Mouse (Mus musculus) c-Kit-positive CD71-positive TER-119-positive erythroid progenitor cells, embryonic 14.5 days (primary cell): Measurements from ENCODE around the gene Rpl35a.
A peak's percentile ranks its signal among the peaks of the same experiment; 100 is the strongest.
"Not testable (repeated sequence)": the region's sequence is repeated elsewhere in the genome, so short reads cannot be mapped to it uniquely, and the experiment has no call there.

ENCODE experiments used
- DNase-seq: peaks from one replicate; pipeline ENCODE4 v3.0.0-alpha.2; 2013; ENCODE audit warnings: low spot score

Rpl35a gene

DNA sequence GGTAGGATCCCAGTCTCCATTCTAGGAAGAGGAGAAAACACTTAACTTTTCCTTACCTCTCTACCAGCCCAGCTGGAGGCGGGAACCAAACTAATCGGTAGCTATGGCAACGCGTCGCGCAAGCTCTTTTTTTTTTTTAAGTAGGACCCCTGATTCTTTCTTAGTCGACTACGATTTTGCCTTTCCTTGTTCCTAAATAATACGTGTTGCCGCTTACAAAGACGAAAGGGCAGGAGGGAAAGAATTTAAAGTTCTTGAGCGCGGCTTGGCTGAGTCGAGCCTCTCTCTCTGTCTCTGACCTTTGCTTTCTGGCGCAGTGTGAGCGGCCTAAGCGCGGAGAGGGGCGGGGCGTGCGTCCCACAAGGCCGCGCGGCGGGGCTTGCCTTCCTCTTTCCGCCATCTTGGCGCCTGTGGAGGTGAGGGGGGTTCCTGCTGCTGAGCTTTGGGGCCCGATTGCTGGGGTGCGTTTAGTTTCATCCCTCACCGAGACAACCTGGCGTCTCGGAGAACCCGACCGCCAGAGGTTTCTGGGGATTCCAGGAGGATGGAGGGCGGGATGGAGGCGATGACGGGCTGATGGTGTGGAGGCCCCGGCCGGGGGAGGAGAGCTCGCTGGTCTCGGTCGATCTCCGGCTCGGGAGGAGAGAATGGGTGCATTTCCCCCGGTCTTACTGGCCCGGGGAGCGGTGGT lies at the start of gene Rpl35a, which contains the start of gene Iqcg:
Gene Rpl35a, plus strand, starts transcription at position 359 of the 691 bp plus-strand sequence.
Gene Iqcg, minus strand, starts transcription at position 124 of the 691 bp plus-strand sequence.
- peak; percentile 87 for DNase-seq

GRCm38 (mm10) chr16:33006888-33007287 lies 49.4 kb upstream of the Rpl35a start:
- DNase-seq = no peak

DNA sequence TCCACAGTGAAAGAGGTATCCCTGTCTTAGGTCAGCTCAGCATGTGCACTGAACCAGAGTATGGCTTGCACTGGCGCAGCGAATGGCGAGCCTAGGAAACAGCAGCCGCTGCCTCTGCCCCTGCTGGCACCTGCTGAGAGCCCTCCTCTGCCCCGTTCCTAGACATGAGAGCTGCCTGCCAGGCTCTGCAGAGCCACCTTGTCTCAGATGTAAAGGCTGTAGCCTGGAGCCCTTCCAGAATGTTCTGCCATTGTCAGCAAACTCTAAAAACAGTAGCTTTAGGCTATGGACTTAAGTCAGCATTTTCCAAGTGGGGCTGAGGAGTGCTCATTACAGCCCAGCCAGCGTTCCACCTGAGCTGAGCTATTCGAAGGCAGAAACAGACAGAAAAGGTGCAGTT lies 48.8 kb upstream of the Rpl35a start:
- no peak for DNase-seq

DNA sequence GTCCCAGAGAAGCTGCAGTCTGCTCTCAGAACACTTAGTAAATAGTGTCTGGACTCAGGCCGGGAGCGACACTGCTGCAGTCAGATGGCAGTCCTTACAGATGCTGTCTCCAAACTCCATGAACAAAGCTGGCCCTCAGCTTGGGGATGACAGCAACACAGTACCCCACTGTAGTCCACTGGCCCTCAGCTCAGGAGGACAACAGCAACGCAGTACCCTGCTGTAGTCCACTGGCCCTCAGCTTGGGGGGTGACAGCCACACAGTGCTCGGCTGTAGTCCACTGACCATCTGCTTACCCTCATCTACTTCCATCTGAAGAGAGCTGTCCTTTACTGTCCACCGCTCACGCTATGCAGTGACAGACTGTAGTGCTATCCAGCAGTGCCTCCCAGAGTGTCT lies 46.1 kb upstream of the Rpl35a start:
- no peak for DNase-seq

- no peak for DNase-seq
Observed at GRCm38 (mm10) chr16:33013801-33014200, 42.5 kb upstream of the Rpl35a start.

GRCm38 (mm10) chr16:33014921-33015320 lies 41.3 kb upstream of the Rpl35a start:
- DNase-seq = no peak

DNA sequence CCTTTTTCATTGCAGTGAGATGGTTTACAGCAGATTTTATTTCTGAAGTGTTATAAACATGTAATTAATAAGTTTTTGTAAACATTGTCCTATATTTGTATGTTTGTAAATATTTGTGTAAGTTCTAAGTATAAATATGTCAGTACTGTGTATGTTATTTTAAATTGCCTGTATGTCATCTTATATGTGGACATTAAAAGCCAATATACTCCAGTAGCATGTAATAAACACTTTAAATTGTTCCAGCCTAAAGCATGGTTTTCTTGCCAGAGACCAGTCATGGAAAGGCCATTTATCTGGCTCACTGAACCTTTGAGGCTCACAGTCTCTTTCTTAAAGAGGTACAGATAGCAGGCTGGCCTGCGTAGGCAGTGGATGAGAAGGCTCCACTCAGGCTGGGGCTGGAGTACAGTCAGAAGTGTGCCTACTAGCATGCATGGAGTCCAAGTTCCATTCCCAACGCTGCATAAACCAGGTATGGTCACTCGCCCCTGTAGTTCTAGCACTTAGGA lies 40.8 kb upstream of the Rpl35a start:
- DNase-seq = no peak

DNA sequence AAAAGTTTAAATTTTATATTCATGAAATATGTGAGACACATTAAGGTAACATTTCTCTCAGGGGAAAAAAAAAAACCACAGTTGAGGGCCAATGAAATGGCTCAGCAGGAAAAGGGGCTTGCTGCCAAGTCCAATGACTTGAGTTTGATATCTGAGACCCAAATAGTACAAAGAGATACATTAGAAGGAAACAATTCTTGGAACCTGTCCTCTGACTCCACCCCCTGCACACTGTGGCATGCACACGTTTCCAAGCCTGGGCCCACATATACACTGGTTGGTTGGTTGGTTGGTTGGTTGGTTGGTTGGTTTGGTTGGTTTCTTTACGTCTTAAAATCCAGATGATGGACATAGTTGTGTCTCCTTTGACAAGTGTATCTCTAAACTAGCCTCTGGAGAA lies 40.3 kb upstream of the Rpl35a start:
- DNase-seq = no peak

DNA sequence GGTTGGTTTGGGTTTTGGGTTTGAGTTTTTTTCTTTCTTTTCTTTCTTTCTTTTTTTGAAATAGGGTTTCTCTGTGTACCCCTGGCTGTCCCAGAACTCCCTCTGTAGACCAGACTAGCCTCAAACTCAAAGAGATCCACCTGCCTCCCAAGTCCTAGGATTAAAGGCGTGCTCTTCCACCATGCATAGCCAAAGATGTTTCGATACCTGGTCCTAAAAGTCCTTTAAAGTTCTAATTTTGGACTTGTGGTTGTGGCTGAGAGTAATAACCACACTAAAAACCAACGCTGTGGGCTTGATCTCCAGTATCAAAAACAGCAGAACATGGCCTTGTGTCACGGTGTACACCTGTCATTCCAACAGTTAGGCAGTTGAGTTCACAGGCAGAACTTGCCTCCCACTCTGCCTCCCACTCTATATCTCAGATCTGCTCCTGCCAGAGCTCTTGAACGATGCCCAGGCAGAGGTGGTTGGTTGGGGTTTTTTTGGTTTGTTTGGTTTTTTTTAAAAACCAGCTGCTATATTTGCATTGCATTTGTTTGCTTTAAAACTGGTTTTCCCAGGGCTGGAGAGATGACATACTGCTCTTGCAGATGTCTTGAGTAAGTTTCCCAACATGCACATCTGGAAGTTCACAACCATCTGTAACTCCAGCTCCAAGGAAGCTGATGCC lies 38.4 kb upstream of the Rpl35a start:
- no peak for DNase-seq

GRCm38 (mm10) chr16:33019117-33019770 lies 37.0 kb upstream of the Rpl35a start:
- no peak for DNase-seq

DNA sequence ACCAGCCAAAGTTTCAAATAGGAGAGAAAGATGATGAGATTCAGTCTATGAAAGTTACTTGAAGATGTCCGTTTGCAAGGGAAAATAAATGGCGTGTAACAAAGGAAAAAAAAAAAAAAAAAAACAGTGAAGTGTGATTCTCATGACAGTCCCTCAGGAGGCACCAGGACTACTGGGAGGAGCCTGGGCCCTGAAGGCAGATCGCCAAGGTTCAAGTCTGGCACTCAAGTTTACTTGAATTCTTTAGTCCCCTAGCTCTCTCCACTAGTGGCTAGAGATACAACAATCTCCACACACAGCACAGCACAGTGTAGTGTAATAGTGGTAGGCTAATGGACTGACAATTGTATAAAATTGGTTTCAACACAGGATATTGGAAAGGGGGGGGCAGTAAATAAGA lies 34.9 kb upstream of the Rpl35a start:
- no peak for DNase-seq

GRCm38 (mm10) chr16:33023750-33024149 lies 32.5 kb upstream of the Rpl35a start:
- DNase-seq = peak; percentile 78

DNA sequence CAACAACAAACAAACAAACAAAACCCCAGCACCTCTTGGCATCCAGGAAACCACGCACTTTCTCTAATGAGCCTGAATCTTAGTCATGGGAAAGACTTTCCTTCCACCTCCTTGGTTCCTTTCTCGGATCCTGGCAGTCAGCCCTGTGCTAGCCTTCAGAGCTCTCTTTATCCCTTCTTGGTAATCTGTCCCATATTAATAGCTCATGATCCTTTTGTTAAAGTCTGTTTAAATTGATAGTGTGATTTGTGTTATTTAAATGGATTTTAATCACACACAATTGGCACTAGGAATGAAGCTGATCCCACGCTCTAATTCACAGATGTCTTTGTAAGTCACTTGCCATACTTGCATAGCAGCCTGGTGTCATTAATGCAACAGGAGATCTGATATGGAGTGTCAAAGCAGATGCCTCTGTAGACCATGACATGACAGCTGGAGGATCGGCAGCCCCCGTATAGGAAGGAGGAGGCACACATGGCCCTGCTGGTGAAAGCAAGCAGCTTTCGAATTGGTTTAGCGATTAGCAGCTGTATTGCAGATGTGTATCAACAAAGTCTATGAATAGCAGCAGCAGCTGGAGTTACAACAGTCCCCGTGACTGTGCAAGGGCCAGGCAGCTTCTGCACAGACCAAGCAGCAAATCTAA lies 31.7 kb upstream of the Rpl35a start:
- no peak for DNase-seq

- no peak for DNase-seq
Observed at GRCm38 (mm10) chr16:33026357-33026756, 29.9 kb upstream of the Rpl35a start.

- no peak for DNase-seq
Observed at GRCm38 (mm10) chr16:33036006-33036405, 20.2 kb upstream of the Rpl35a start.

DNA sequence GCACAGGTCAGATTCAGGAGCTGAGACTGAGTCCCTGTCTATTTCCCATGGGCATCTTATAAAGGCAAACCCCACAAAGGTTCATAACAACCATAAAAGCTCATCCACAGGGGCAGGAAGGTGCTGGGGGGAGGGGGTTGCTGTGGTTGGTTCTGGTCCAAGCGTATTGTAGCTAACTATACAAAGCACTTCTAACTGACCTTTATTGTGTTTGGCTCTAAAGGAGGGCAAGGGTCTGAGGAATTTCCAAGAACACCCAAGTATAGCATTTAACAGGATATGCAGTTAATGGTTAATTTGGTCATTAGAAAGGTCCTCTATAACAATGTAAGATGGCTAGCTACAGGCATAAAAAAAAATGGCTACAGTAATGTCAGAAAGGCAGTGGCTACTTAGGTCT lies 13.6 kb upstream of the Rpl35a start:
- DNase-seq = no peak

DNA sequence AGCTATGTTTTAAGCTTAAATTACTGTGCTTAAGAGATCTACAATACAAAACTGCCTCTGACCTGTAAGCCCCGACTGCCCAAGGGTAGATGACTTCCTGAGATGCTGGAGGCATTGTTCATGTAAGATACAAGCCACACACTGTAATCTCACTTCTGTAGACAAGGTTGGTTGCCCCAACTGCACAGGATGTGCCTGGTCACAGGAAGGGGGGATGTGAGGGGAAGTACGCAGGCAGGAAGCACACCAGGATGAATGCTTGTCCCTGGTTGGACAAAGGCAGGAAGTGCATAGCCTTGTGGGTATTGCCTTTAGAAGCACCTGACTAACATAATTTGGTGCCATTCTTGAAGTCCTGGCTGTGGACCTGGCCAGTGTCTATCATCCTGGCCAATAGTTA lies 13.0 kb upstream of the Rpl35a start:
- DNase-seq = no peak

- no peak for DNase-seq
Observed at GRCm38 (mm10) chr16:33048004-33048403, 8.2 kb upstream of the Rpl35a start.

DNA sequence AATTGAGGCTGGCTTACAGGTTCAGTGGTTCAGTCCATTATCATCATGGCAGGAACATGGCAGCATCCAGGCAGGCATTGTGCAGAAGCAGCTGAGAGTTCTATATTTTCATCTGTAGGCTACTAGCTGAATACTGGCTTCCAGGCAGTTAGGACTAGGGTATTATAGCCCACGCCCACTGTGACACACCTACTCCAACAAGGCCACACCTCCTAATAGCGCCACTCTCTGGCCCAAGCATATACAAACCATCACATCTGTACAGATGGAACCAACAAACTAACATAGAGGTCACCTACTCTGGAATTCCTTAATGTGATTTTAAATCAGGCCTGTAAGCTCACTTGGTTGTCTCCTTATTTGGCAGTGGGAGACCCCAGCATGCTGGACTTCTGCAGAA lies 7.6 kb upstream of the Rpl35a start:
- no peak for DNase-seq

GRCm38 (mm10) chr16:33049809-33050208 lies 6.4 kb upstream of the Rpl35a start:
- no peak for DNase-seq

GRCm38 (mm10) chr16:33053141-33053540 lies 3.1 kb upstream of the Rpl35a start:
- DNase-seq = no peak

- not testable (repeated sequence) for DNase-seq
Observed at GRCm38 (mm10) chr16:33054927-33055326, 1.3 kb upstream of the Rpl35a start.
